Mouse (Mus musculus) E14TG2a.4 (cell line): ENCODE results near the gene Wfdc2.

Experiments used
- CTCF ChIP-seq: conservative IDR thresholded peaks from 2 replicates; pipeline ENCODE4 v1.5.1; 2014; ENCODE audit warnings: low read length
- NANOG ChIP-seq: IDR thresholded peaks from 2 replicates; pipeline ENCODE4 v1.6.1; 2014; ENCODE audit warnings: borderline replicate concordance, low read length, mixed read lengths

DNA sequence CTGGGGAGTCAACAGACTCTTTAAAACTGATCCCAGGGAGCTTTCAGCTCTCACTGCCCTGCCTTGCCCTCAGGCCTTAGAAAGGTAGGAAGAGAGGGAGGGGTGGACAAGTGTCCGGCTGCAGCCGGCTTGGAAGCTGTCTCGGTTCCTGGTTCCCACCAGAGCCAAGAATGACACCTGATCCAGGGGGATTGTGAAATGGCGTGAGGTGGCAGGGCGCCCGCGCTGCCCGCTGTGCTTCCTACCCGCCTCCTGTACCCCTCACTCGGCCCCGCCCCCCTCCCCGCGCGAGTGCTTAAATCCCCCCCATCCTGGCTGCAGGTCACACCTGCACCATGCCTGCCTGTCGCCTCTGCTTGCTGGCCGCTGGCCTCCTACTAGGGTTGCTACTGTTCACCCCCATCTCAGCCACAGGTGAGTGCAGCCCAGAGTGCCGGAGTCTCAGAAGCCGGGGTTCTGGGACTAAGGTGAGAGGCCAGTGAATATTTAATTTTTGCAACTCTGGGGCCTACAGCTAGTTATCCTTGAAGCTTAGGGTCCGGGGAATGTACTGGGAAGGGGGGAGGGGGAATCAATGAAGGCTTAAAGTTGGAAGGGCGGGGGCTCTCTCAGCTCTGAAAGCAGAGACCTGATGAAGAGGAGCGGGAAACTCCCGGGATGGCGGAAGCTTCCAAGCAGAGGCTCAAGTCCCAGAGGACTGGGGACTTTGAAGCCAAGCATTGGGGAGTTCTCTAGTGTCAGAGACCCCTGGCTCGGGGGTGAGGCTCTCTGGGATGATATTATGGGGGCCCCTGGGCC lies at the start of gene Wfdc2:
- TF ChIP-seq CTCF: no peak
- TF ChIP-seq NANOG: no peak
